Mouse (Mus musculus) heart, adult 10 weeks (tissue): ENCODE data around the gene Rnf166. TPM values are rescaled to one million over a fixed set of nuclear protein-coding genes. Genes with fewer than 3 reads are reported as not detected.

Source experiments
- polyA plus RNA-seq: library from polyadenylated mRNA; stranded (reverse); fragments of 350-450 nt; fragmentation: Illumina TruSeq; extraction: RNeasy Lipid Tissue Mini Kit (QIAGEN cat#74804); gene quantifications from one replicate; pipeline ENCODE4 v1.2.3, GENCODE M21; 2014; ENCODE audit warnings: low read depth, low replicate concordance

Rnf166 gene
- 35.8 TPM for polyA plus RNA-seq

DNA sequence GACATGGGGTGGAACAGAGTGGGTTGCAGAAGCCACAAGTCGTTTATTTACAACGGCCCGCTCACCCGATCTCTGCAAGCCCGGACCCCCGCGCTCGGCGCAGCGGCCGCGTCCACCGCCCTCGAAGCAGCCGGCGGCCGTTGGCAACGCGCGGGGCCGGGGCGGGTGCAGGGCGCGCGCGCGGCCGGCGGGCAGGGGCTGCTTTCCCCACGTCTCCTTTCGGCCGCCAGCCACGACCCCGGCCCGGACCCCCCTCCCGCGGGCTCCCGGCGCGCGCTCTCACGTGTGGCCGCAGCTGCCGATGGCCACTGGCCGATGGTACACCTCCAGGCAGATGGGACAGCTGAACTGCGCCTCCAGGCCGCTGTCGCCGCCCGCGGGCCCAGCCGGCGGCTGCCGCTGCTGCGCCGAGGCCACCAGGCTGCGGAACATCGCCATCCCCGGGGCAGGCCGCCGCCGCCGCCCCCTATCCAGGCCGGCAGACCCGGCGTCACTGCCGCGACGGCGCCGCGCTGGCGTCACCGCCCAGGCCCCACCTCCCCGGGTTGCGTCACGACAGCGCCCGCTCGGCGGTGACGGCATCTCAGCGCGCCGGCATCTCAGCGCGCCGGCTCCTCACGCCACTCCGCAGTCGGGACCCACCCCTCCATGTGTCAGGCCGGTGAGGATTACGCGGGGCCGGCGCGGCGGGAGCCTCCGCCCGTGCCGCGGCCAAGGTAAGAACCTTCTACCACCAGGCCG is at the start of gene Rnf166, which contains the start of gene Ctu2:
Gene Rnf166 (minus strand): TSS at position 485 of the 741 bp plus-strand sequence.
Gene Ctu2 (plus strand): TSS at position 564 of the 741 bp plus-strand sequence.

DNA sequence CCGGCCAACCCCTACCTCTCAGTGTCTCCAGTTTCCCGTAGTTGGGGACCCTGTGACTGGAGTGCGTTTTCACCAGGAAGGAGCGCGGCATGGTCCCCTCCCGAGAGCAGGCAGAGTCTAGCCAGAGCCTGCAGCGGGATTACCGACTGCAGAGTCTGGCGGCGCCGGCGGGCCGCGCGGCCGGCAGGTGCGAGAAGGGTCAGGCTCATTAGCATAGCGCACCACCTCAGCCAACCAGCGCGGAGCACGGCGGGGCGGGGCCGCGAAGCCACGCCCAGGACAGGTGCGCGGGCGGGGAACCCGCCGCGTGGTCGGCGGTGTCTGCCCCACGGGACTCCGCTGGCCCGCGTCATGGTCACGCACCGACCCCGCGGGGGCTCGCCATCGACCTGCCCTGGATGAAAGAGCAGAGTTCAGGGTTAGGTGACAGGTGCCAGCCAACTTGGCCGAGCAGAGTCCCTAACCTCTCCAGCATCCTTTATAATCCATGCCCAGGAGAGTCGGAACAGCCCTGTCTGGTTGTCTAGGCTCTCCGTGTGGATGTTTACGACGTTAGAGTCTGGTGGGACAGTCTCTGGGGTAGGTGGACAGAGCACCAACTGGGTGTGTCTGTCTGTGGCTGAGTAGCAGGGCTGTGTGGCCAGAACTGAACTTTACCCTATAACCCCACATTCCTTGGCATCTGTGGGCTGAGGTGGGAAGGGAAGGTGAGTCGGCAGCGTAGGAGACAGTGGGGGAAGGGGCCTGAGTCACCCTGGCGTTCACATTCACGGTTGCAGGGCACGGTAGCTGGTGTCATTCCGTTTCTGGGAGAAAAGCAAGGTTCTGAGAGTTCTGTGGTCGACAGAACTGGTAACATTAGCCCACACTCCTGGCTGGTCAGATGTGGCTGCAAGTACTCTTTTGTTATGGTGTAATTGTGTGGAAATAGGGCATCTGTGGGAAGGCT is 15.1 kb downstream of the Rnf166 start, which contains the start of gene Snai3:
Gene Snai3 (minus strand): TSS at position 210 of the 949 bp plus-strand sequence.

DNA sequence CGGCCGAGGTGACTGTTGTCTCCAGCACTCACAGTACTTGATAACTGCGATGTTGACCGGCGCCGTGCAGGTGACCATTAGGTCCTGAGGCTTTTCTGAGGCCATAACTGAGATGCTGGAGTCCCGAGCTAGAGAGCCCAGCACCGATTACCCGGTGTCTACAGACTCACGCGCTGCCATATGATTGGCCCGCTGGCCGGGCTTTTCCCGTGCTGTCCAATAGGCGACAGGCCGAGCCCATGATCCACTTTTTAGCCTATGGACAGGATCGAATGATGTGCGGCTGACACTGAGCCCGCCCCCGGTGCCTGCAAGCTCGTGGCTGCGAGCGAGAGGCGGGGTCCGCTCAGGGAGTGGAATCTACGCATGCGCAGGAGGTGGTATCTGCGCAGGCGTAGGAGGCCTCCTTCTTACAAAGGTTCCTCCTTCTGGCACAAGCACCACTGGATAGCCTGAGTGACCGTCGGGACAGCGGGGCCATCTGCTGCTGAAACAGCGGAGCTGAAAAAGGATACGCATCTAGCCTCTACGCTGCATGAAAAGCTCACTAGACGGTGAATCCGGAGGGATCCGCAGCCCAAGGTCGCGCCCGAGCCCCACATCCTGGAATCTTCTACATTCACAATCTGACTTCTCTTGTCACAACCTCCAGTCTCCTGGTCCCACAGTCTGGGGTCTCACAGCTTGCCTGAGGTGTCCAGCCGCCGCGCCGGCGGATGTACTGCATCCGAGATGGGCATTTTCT is 32.4 kb downstream of the Rnf166 start, which contains the start of gene Mvd:
Gene Mvd (minus strand): TSS at position 161 of the 745 bp plus-strand sequence.

DNA sequence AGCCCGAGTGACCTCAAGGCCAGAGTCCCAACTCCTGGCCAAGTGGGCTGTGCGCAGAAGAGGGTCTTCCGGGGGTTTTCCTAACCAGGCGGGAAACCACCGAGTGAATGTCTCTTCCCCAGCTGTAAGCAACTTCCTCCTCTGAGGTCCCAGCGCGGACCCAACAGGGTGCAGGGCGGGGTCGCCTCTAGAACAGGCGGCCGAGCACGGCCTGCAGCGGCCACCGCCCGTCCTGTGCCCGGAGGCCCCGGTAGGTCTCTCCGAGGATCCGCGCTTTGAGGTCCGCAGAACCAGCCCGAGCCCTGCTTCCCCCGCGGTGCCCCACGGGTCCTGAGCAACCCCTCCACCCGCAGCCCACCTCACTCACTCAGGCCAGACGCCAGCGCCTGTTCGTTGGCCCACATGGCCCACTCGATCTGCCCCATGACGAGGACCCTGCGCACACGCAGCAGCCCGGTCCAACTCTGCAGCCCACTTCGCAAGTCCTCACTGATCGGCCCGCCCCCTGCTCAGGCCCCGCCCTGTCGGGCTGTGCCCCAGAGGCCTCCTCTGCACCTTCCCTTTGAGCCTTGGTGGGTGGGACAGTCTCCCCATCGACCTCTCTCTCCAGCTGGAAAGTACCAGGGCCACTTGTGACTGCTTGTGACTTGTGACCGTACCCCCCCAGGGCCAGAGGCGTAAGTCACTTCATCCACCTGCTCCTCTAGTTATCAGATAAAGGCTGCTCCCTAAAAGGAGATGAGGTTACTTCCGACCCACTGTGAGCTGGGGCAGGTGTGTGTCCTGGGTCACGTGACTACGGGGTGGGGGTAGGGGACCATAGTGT is 43.2 kb downstream of the Rnf166 start, which contains the start of gene Cyba:
Gene Cyba (minus strand): TSS at position 488 of the 826 bp plus-strand sequence.

DNA sequence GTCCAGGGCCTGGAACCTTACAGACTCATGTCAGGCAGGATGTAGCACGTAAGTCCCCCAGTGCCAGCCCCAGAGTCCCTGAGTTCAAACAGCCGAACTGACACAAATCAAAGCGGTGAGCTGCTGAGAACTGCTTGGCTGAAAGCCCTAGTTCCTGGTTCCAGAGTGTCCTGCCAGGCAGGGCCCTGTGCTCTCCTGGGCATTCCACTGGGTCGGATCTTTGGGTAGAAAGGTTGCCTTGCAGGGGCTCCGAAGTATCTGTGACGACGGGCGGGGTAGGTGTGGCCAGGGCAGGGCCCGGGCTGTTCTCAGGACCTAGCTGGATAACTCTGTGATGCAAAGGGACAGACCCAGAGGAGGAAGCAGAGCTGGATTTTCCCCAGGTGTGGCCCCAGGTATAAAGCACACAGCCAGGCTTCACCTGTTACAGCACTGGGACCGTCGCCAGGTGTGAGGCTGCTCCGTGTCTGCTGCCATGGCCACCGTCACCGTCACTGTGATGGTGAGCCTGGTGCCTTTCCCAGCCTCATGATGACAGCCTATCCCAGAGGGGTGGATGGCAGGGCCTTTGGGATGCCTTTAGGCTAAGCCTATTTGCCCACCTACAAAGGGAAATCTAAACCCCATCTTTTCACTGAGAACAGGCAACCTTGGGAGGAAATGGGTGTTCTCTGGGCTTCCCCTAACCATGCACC is 54.3 kb downstream of the Rnf166 start, which contains the start of gene Il17c:
Gene Il17c (plus strand): TSS at position 645 of the 695 bp plus-strand sequence.

Other genes starting within 250 kb of the Rnf166 start
- gene Zfpm1, start 193.9 kb downstream of the Rnf166 start, polyA plus RNA-seq, result 11.5 TPM
- not detected for gene Trhr2, start 115.3 kb downstream of the Rnf166 start, polyA plus RNA-seq
- 20.0 TPM for gene Zc3h18, start 99.5 kb downstream of the Rnf166 start, polyA plus RNA-seq
- gene Il17c, start 54.0 kb downstream of the Rnf166 start, polyA plus RNA-seq, result not detected
- 57.1 TPM for gene Cyba, start 43.1 kb downstream of the Rnf166 start, polyA plus RNA-seq
- gene Mvd, start 32.6 kb downstream of the Rnf166 start, polyA plus RNA-seq, result 5.9 TPM
- gene Snai3, start 15.3 kb downstream of the Rnf166 start, polyA plus RNA-seq, result 4.3 TPM
- 12.8 TPM for gene Ctu2, start 79 bp upstream of the Rnf166 start, polyA plus RNA-seq
- 20.7 TPM for gene Piezo1, start 75.3 kb upstream of the Rnf166 start, polyA plus RNA-seq
- 1.6 TPM for gene Cdt1, start 92.0 kb upstream of the Rnf166 start, polyA plus RNA-seq
- 35.1 TPM for gene Aprt, start 100.8 kb upstream of the Rnf166 start, polyA plus RNA-seq
- gene Galns, start 135.4 kb upstream of the Rnf166 start, polyA plus RNA-seq, result 4.1 TPM
- gene Trappc2l, start 135.6 kb upstream of the Rnf166 start, polyA plus RNA-seq, result 45.3 TPM
- not detected for gene Pabpn1l, start 146.7 kb upstream of the Rnf166 start, polyA plus RNA-seq
- 9.8 TPM for gene Cbfa2t3, start 223.0 kb upstream of the Rnf166 start, polyA plus RNA-seq